Mouse (Mus musculus) lung, postnatal 0 days (tissue): ENCODE results near the gene Dysf. TPM values are rescaled to one million over a fixed set of nuclear protein-coding genes. Genes with fewer than 3 reads are reported as not detected.

ENCODE experiments used
- ATAC-seq: fragments of 200-750 bp; cut with Nextera tagmentation; 2 replicates; pipeline ENCODE4 v1.8.0; 2017; ENCODE audit warnings: moderate library complexity
- DNase-seq: peaks from one replicate; pipeline ENCODE4 v3.0.0-alpha.2; 2016; ENCODE audit warnings: low spot score
- H3K27ac ChIP-seq: fragments of 300-500 bp; sonication (generic); 2 replicates; pipeline ENCODE4 v1.5.1; 2014; ENCODE audit warnings: antibody characterized with exemption, mild to moderate bottlenecking, low read length, mixed read lengths
- H3K27me3 ChIP-seq: fragments of 300-500 bp; sonication (generic); replicated peaks from 2 replicates; pipeline ENCODE4 v1.6.1; 2014; ENCODE audit warnings: low read length, mixed read lengths; ENCODE audit not compliant: insufficient read depth
- H3K36me3 ChIP-seq: fragments of 300-500 bp; sonication (generic); 2 replicates; pipeline ENCODE4 v1.6.1; 2014; ENCODE audit warnings: low read length, mixed read lengths; ENCODE audit not compliant: insufficient read depth
- H3K4me1 ChIP-seq: fragments of 300-500 bp; sonication (generic); 2 replicates; pipeline ENCODE4 v1.6.1; 2014; ENCODE audit warnings: antibody characterized with exemption, low read depth, low read length, mixed read lengths; ENCODE audit not compliant: insufficient read depth
- H3K4me2 ChIP-seq: fragments of 300-500 bp; sonication (generic); replicated peaks from 2 replicates; pipeline ENCODE4 v1.6.1; 2014; ENCODE audit warnings: low read depth, mild to moderate bottlenecking, low read length, moderate library complexity, mixed read lengths
- H3K4me3 ChIP-seq: fragments of 300-500 bp; sonication (generic); 2 replicates; pipeline ENCODE4 v1.5.1; 2014; ENCODE audit warnings: low read depth, low read length
- H3K9ac ChIP-seq: fragments of 300-500 bp; sonication (generic); replicated peaks from 2 replicates; pipeline ENCODE4 v1.6.1; 2014; ENCODE audit warnings: low read depth, mild to moderate bottlenecking
- H3K9me3 ChIP-seq: fragments of 300-500 bp; sonication (generic); 2 replicates; pipeline ENCODE4 v1.6.1; 2016; ENCODE audit warnings: low read length, mixed read lengths
- CTCF ChIP-seq: IDR thresholded peaks from 2 replicates; pipeline ENCODE4 v1.5.1; 2016; ENCODE audit warnings: antibody characterized with exemption, mild to moderate bottlenecking
- EP300 ChIP-seq: IDR thresholded peaks from 2 replicates; pipeline ENCODE4 v1.6.1; 2016; ENCODE audit warnings: antibody characterized with exemption, mild to moderate bottlenecking, control low read depth
- WGBS: fragments of 180-500 bp; shearing (Covaris S2); extraction: QIAGEN DNeasy Blood & Tissue Kit; methylation state at CpG from one replicate; pipeline ENCODE4 v1.1.7; 2014; 5-methylcytosine and 5-hydroxymethylcytosine counted together
- polyA plus RNA-seq: library from polyadenylated mRNA; unstranded; fragments of >200 nt; fragmentation: Nextera tagmentation; extraction: Ambion mirVana; gene quantifications from 2 replicates; pipeline ENCODE4 v1.2.1, GENCODE M21; 2015

The Dysf gene
- polyA plus RNA-seq, 1 experiment from 2014 or later = 6.6 TPM

DNA sequence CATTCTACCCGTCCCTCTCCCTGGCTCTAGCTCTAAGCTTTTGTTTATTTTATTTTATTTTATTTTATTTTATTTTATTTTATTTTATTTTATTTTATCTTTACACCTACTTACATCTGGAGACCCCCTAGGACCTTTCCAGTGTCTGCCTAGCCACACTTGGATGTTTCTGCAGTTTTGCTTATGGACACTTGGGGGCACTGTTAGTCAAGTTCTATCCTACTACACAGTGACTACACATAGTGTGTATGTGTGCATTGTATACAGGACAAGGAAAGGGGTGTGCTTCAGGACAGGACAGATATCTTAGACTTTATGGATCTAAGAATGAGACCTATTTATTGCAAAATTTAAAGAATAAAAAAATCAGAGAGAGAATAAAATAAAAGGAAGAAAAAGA lies 69.8 kb downstream of the Dysf start:
- Histone ChIP-seq H3K9ac (no peak overlapping the region), H3K27me3 (no peaks in the 10 kb centered on the region), H3K4me3 (no peak overlapping the region), H3K9me3 (no peaks in the 10 kb centered on the region), H3K4me2 (no peak overlapping the region), H3K36me3 (no peaks in the 10 kb centered on the region), H3K4me1 (no peaks in the 10 kb centered on the region), H3K27ac (no peak overlapping the region)
- DNase-seq (no peak), ATAC-seq (no peak; the same call in 1 of the 2 replicates)
- peak; percentile 68 for TF ChIP-seq CTCF
- TF ChIP-seq EP300 = no peak
- 19% methylated on average over 1 of the region's 1 CpGs for WGBS

DNA sequence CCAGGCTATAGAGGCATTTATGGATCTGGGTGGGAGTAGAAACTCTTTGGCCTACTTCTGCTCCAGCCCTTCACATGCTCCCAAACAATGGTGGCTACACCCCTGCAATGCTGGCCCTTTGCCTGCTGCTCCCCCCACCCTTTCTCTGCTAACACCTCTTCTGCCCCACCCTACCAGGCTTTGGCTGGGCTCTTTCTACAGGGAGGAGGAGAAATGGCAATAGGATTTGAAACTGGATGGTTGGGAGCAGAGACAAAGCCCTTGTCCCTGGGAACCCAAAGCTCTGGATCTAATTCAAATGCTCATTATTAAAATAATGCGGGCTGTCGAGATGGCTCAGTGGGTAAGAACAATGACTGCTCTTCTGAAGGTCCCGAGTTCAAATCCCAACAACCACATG lies 72.2 kb downstream of the Dysf start:
- ATAC-seq (no peak), DNase-seq (no peak)
- Histone ChIP-seq H3K4me1 (no peaks in the 10 kb centered on the region), H3K4me2 (no peak overlapping the region), H3K9ac (no peak overlapping the region), H3K36me3 (no peaks in the 10 kb centered on the region), H3K27ac (no peak overlapping the region), H3K4me3 (no peak overlapping the region), H3K9me3 (no peaks in the 10 kb centered on the region), H3K27me3 (no peaks in the 10 kb centered on the region)
- WGBS = 91% methylated on average over 3 of the region's 3 CpGs
- TF ChIP-seq EP300 (no peak), CTCF (no peak)

DNA sequence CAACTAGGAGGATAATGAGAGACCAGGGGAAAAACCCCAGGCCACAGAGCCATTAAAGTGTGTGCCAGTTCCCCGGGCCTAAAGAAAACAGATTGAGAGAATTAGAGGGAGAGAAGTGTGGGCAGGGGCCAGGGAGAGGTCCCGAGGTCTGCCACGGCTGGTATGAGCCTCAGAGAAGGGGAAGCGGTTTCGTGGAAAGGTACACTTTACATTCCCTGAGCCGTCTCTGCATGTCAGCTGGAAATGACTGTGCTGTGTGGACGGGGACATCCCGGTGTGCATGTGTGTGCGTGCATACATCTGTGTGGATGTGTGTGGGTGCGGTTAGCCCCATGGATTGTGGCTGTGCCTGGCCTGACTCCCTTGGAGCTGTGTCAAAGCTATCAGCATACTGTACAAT lies 76.4 kb downstream of the Dysf start:
- no peaks in the 10 kb centered on the region for H3K9me3 ChIP-seq
- H3K4me2 ChIP-seq = no peak overlapping the region
- WGBS = 60% methylated on average over 10 of the region's 10 CpGs
- H3K4me3 ChIP-seq = no peak overlapping the region
- H3K9ac ChIP-seq = no peak overlapping the region
- ATAC-seq (no peak), DNase-seq (no peak)
- H3K4me1 ChIP-seq = no peaks in the 10 kb centered on the region
- no peak for TF ChIP-seq EP300
- no peak for TF ChIP-seq CTCF
- H3K36me3 ChIP-seq = no peaks in the 10 kb centered on the region
- H3K27me3 ChIP-seq = no peaks in the 10 kb centered on the region
- no peak overlapping the region for H3K27ac ChIP-seq

DNA sequence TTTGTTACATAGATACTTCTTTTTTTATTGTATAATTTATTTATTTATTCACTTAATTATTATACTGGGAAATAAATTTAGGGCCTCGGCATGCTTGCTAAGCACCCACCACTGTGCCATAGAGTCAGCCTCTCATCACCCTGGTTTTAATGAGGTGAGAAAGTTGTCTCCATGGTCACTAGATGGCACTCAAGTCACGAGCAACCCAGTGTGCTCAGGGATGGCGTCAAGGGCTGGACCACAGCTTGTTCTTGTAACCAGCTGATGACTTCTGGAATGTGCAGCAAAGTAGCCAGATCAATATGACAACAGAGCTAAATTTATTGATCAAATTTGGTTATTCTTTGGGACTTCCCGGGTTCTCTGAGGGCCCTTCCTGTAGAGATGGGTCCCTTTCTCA lies 85.1 kb downstream of the Dysf start:
- no peaks in the 10 kb centered on the region for H3K27me3 ChIP-seq
- H3K4me2 ChIP-seq = no peak overlapping the region
- H3K4me3 ChIP-seq = no peak overlapping the region
- 26% methylated on average over 4 of the region's 4 CpGs for WGBS
- peak; percentile 77 for TF ChIP-seq CTCF
- no peak for TF ChIP-seq EP300
- H3K9me3 ChIP-seq = no peaks in the 10 kb centered on the region
- H3K27ac ChIP-seq = no peak overlapping the region
- H3K9ac ChIP-seq = no peak overlapping the region
- DNase-seq = peak; percentile 68
- no peaks in the 10 kb centered on the region for H3K4me1 ChIP-seq
- peak; percentile 44; the same call in 1 of the 2 replicates for ATAC-seq
- H3K36me3 ChIP-seq = no peaks in the 10 kb centered on the region

DNA sequence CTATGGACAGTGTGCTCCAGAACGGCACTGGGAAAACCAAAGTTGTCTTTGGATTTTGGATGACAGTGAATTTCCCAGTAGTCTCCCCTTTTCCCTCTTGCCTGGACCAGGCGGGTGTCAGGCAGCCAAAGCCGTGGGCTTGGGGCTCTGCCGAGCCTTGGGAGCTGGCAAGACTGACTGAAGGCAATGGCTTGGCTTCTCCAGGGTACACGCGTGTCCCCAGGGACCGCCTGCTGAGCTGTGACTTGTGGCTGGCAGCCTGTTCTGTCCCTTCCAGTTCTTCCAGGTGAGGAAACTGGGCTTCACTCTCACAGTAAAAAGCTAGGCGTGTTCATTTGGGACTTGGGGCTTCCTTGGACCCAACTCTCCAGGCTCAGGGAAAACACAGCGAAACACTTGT lies 86.1 kb downstream of the Dysf start:
- no peak overlapping the region for H3K27ac ChIP-seq
- H3K27me3 ChIP-seq = no peaks in the 10 kb centered on the region
- H3K4me3 ChIP-seq = no peak overlapping the region
- H3K9me3 ChIP-seq = no peaks in the 10 kb centered on the region
- 81% methylated on average over 9 of the region's 9 CpGs for WGBS
- ATAC-seq (no peak), DNase-seq (no peak)
- TF ChIP-seq CTCF (no peak), EP300 (no peak)
- no peaks in the 10 kb centered on the region for H3K36me3 ChIP-seq
- H3K4me1 ChIP-seq = no peaks in the 10 kb centered on the region
- H3K9ac ChIP-seq = no peak overlapping the region
- H3K4me2 ChIP-seq = no peak overlapping the region

DNA sequence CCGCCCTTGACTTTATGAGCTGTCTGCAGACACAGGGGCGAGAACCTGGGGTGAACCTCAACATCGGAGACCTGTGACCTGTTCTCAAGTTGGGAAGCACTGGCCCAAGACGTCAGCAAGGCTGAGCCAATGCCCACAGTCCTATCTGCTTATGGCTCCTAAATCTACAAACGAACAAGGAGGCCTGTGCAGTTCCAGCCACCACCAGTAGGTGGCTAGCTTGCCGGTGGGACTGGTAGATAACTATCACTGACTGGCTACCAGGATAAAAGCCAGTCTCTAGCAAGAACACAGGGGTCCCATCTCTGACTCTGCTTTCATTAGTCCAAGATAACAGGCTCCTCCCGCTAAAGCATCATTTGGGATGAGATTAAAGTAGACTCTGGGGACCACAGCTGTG lies 86.6 kb downstream of the Dysf start:
- TF ChIP-seq EP300 (no peak), CTCF (peak; percentile 86)
- H3K36me3 ChIP-seq = no peaks in the 10 kb centered on the region
- H3K9me3 ChIP-seq = no peaks in the 10 kb centered on the region
- WGBS = 25% methylated on average over 7 of the region's 7 CpGs
- DNase-seq = peak; percentile 45
- no peak overlapping the region for H3K9ac ChIP-seq
- no peaks in the 10 kb centered on the region for H3K27me3 ChIP-seq
- no peak for ATAC-seq
- no peaks in the 10 kb centered on the region for H3K4me1 ChIP-seq
- no peak overlapping the region for H3K4me3 ChIP-seq
- H3K4me2 ChIP-seq = no peak overlapping the region
- no peak overlapping the region for H3K27ac ChIP-seq

DNA sequence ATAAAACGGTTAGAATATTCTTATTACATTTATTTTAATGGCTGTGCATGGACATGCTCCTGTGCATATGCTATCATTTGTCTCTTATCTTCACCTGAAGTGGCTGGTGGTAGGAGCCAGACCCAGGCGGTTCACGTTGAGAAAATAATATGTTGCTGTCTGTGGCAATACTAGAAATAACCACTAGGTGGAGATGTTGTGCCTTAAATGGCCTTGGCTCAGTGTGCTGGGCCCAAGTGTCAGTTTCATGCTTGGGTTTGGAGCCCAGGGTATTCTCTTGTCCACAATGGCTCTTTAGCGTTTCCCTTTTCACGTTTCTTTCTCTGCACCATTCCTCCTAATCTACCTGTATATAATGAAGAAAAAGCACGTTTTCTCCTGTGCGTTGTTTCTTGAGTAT lies 87.5 kb downstream of the Dysf start:
- WGBS = 19% methylated on average over 7 of the region's 7 CpGs
- Histone ChIP-seq H3K27me3 (no peaks in the 10 kb centered on the region), H3K9me3 (no peaks in the 10 kb centered on the region), H3K4me2 (no peak overlapping the region), H3K4me3 (no peak overlapping the region), H3K9ac (no peak overlapping the region), H3K27ac (no peak overlapping the region), H3K36me3 (no peaks in the 10 kb centered on the region), H3K4me1 (no peaks in the 10 kb centered on the region)
- TF ChIP-seq EP300 (no peak), CTCF (peak; percentile 94)
- DNase-seq (peak; percentile 83), ATAC-seq (peak; percentile 67)
